Mouse (Mus musculus) G1E (cell line): Measurements from ENCODE around the gene Mapk1.

ENCODE experiments used
- CTCF ChIP-seq: IDR thresholded peaks from 2 replicates; pipeline ENCODE4 v1.5.1; 2012; ENCODE audit warnings: low read depth, low read length, inconsistent platforms, mixed read lengths
- GATA1 ChIP-seq: IDR thresholded peaks from 2 replicates; pipeline ENCODE4 v1.6.1; 2012; ENCODE audit warnings: borderline replicate concordance, low read length, inconsistent platforms, mixed read lengths
- GATA2 ChIP-seq: IDR thresholded peaks from 2 replicates; pipeline ENCODE4 v1.6.1; 2012; ENCODE audit warnings: low read depth, low read length, inconsistent platforms, borderline replicate concordance
- POLR2AphosphoS5 ChIP-seq: IDR thresholded peaks from 2 replicates; pipeline ENCODE4 v1.6.1; 2012; ENCODE audit warnings: low read depth, low read length, inconsistent platforms; ENCODE audit not compliant: insufficient replicate concordance
- TAL1 ChIP-seq: conservative IDR thresholded peaks from 2 replicates; pipeline ENCODE4 v1.6.1; 2012; ENCODE audit warnings: low read depth, low read length, inconsistent platforms, mixed read lengths

- TF ChIP-seq CTCF (no peak), POLR2AphosphoS5 (no peak), TAL1 (no peak), GATA1 (no peak), GATA2 (no peak)
Measured at GRCm38 (mm10) chr16:16978061-16978460, 5.1 kb upstream of the Mapk1 start.
